Comparison of ENCODE assay signal across 22 mouse cellular contexts in the genomic region with DNA sequence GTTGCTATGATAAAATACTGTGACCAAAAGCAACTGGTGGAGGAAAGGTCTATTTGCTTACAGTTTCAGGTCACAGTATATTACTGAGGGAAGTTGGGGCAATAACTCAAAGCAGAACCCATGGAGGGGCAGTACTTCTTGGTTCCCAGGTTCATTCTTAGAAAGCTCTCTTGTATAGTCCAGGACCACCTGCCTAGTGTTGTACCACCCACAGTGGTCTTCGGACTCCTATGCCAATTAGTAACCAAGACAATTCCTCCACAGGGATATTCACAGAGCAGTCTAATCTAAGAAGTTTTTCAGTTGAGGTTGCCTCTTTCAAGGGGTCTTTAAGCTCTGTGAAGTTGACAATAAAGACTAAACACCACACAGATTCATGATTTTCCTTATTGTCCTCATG.
DNase-seq lines count a peak whose midpoint lies in the region; ATAC-seq lines count a peak whose summit lies in the region.
"Had no signal": no experiment of that assay in that cellular context is flagged by ENCODE, and none has a peak within 500 bp of the region (broad histone marks: within the 10 kb centered on the region; RNA-seq: fewer than 3 reads in every experiment).

No protein-coding gene starts in this region.

- no peak overlapping the region for H3K4me3 ChIP-seq in embryonic facial prominence, embryonic 11.5 days (ENCODE audit: low read depth, low read length)
- no peak overlapping the region for H3K4me3 ChIP-seq in embryonic facial prominence, embryonic 10.5 days
- H3K4me3 ChIP-seq in forebrain, embryonic 12.5 days (replicated peaks), result no peak overlapping the region
- no peak overlapping the region for H3K4me3 ChIP-seq in forebrain, embryonic 13.5 days
- H3K4me3 ChIP-seq: embryonic facial prominence, embryonic 12.5 days had no signal

- WGBS in embryonic facial prominence, embryonic 11.5 days, result 76% methylated on average over 1 of the region's 1 CpGs
- WGBS in embryonic facial prominence, embryonic 10.5 days, result 69% methylated on average over 1 of the region's 1 CpGs
- 12% methylated on average over 1 of the region's 1 CpGs for WGBS in forebrain, embryonic 12.5 days
- 6% methylated on average over 1 of the region's 1 CpGs for WGBS in forebrain, embryonic 13.5 days

- no peak for ATAC-seq in embryonic facial prominence, embryonic 11.5 days (replicated peaks; ENCODE audit: insufficient number of reproducible peaks, low FRiP score, low TSS enrichment, low read depth)
- ATAC-seq in forebrain, embryonic 12.5 days (ENCODE audit: low FRiP score), result 0 out of 2 replicates have a peak, but pooled peaks have one; percentile 61
- ATAC-seq in forebrain, embryonic 13.5 days, result no peak
- ATAC-seq: activated CD4-positive, CD25-positive, alpha-beta regulatory T cell, adult 4 months; CD4-positive, CD25-positive, alpha-beta regulatory T cell, adult 4 months; forebrain, postnatal 0 days; Patski had no signal

- peak; percentile 3 for DNase-seq in embryonic facial prominence, embryonic 11.5 days (ENCODE audit: low spot score)
- no peak for DNase-seq in embryonic facial prominence, embryonic 10.5 days (ENCODE audit: low spot score)
- DNase-seq in retina, embryonic 14.5 days (ENCODE audit: low spot score), result peak; percentile 36
- no peak for DNase-seq in urinary bladder, postnatal 10 days (ENCODE audit: low spot score)
- DNase-seq: adrenal gland, adult 8-10 months; adrenal gland, postnatal 14 days; adrenal gland, postnatal 36 days; B cell, adult 2 months; cerebellum, adult 11-12 months; cerebellum, adult 2 months; cerebellum, adult 9-10 months; cerebellum, postnatal 10 days; cerebellum, postnatal 25 days; forebrain, postnatal 0 days had no signal

- H3K36me3 ChIP-seq in embryonic facial prominence, embryonic 11.5 days (replicated peaks; ENCODE audit: control insufficient read depth, insufficient read depth, low read depth, low read length), result no peaks in the 10 kb centered on the region
- no peaks in the 10 kb centered on the region for H3K36me3 ChIP-seq in embryonic facial prominence, embryonic 10.5 days (replicated peaks)
- H3K36me3 ChIP-seq in forebrain, embryonic 12.5 days (replicated peaks), result no peaks in the 10 kb centered on the region
- H3K36me3 ChIP-seq in forebrain, embryonic 13.5 days (ENCODE audit: poor library complexity, severe bottlenecking), result no peaks in the 10 kb centered on the region
- H3K36me3 ChIP-seq: embryonic facial prominence, embryonic 12.5 days; G1E had no signal

- H3K4me1 ChIP-seq in embryonic facial prominence, embryonic 11.5 days (ENCODE audit: control insufficient read depth, insufficient read depth, low read length), result no peaks in the 10 kb centered on the region
- H3K4me1 ChIP-seq in embryonic facial prominence, embryonic 10.5 days, result no peaks in the 10 kb centered on the region
- H3K4me1 ChIP-seq in forebrain, embryonic 12.5 days, result peaks cover 7% of the 10 kb centered on the region
- peaks cover 6% of the 10 kb centered on the region; the same call in 1 of the 2 replicates for H3K4me1 ChIP-seq in forebrain, embryonic 13.5 days
- H3K4me1 ChIP-seq: embryonic facial prominence, embryonic 12.5 days had no signal

- no peaks in the 10 kb centered on the region for H3K9me3 ChIP-seq in embryonic facial prominence, embryonic 11.5 days (replicated peaks; ENCODE audit: control insufficient read depth, low read length)
- no peaks in the 10 kb centered on the region for H3K9me3 ChIP-seq in embryonic facial prominence, embryonic 10.5 days
- H3K9me3 ChIP-seq in forebrain, embryonic 12.5 days, result no peaks in the 10 kb centered on the region
- no peaks in the 10 kb centered on the region for H3K9me3 ChIP-seq in forebrain, embryonic 13.5 days (replicated peaks)
- H3K9me3 ChIP-seq: embryonic facial prominence, embryonic 12.5 days; G1E had no signal

- no peak overlapping the region for H3K4me2 ChIP-seq in embryonic facial prominence, embryonic 11.5 days (ENCODE audit: low read depth, low read length)
- H3K4me2 ChIP-seq in forebrain, embryonic 12.5 days, result no peak overlapping the region
- no peak overlapping the region for H3K4me2 ChIP-seq in forebrain, embryonic 13.5 days
- H3K4me2 ChIP-seq: embryonic facial prominence, embryonic 12.5 days had no signal

- H3K9ac ChIP-seq in embryonic facial prominence, embryonic 11.5 days (replicated peaks; ENCODE audit: low read length), result no peak overlapping the region
- H3K9ac ChIP-seq in forebrain, embryonic 12.5 days, result no peak overlapping the region
- H3K9ac ChIP-seq in forebrain, embryonic 13.5 days, result no peak overlapping the region
- H3K9ac ChIP-seq: embryonic facial prominence, embryonic 12.5 days; forebrain, postnatal 0 days had no signal

- H3K27ac ChIP-seq in embryonic facial prominence, embryonic 11.5 days (replicated peaks; ENCODE audit: low read depth, low read length), result no peak overlapping the region
- no peak overlapping the region for H3K27ac ChIP-seq in embryonic facial prominence, embryonic 10.5 days (replicated peaks)
- H3K27ac ChIP-seq in forebrain, embryonic 12.5 days, result no peak overlapping the region
- H3K27ac ChIP-seq in forebrain, embryonic 13.5 days, result no peak overlapping the region
- H3K27ac ChIP-seq: embryonic facial prominence, embryonic 12.5 days had no signal

- no peaks in the 10 kb centered on the region for H3K27me3 ChIP-seq in embryonic facial prominence, embryonic 11.5 days (ENCODE audit: control insufficient read depth, insufficient read depth, low read length)
- no peaks in the 10 kb centered on the region for H3K27me3 ChIP-seq in embryonic facial prominence, embryonic 10.5 days (replicated peaks; ENCODE audit: low read depth, poor library complexity, severe bottlenecking)
- 0 out of 2 replicates have a peak, but pooled peaks cover 3% of the 10 kb centered on the region for H3K27me3 ChIP-seq in forebrain, embryonic 12.5 days
- H3K27me3 ChIP-seq in forebrain, embryonic 13.5 days, result no peaks in the 10 kb centered on the region
- H3K27me3 ChIP-seq: CH12.LX; embryonic facial prominence, embryonic 12.5 days; Patski had no signal

Comparison
In these comparisons a context has a peak if more than half of its experiments do, and no peak if none do; other contexts are left out.
1. DNase-seq: peak in embryonic facial prominence, embryonic 11.5 days (single experiment) and retina, embryonic 14.5 days (single experiment); none in embryonic facial prominence, embryonic 10.5 days (single experiment) and urinary bladder, postnatal 10 days (single experiment).